Mouse (Mus musculus) stomach, embryonic 16.5 days (tissue): ENCODE data around the gene Krtap19-2. TPM values are rescaled to one million over a fixed set of nuclear protein-coding genes. Genes with fewer than 3 reads are reported as not detected.

Source experiments
- ATAC-seq: fragments of 200-750 bp; cut with Nextera tagmentation; 2 replicates; pipeline ENCODE4 v1.8.0; 2017; ENCODE audit warnings: moderate number of reproducible peaks, moderate TSS enrichment; ENCODE audit not compliant: insufficient read depth, low FRiP score
- H3K27ac ChIP-seq: fragments of 300-500 bp; sonication (generic); 2 replicates; pipeline ENCODE4 v1.5.1; 2014; ENCODE audit warnings: low read length
- H3K27me3 ChIP-seq: fragments of 300-500 bp; sonication (generic); 2 replicates; pipeline ENCODE4 v1.6.1; 2014; ENCODE audit warnings: low read length, control low read depth, mixed read lengths; ENCODE audit not compliant: control insufficient read depth, insufficient read depth
- H3K36me3 ChIP-seq: fragments of 300-500 bp; sonication (generic); 2 replicates; pipeline ENCODE4 v1.6.1; 2014; ENCODE audit warnings: low read length; ENCODE audit not compliant: control insufficient read depth, insufficient read depth
- H3K4me1 ChIP-seq: fragments of 300-500 bp; sonication (generic); 2 replicates; pipeline ENCODE4 v1.6.1; 2014; ENCODE audit warnings: low read length, control low read depth, mixed read lengths; ENCODE audit not compliant: control insufficient read depth, insufficient read depth
- H3K4me2 ChIP-seq: fragments of 300-500 bp; sonication (generic); 2 replicates; pipeline ENCODE4 v1.6.1; 2014; ENCODE audit warnings: low read depth, low read length, mixed read lengths
- H3K4me3 ChIP-seq: fragments of 300-500 bp; sonication (generic); replicated peaks from 2 replicates; pipeline ENCODE4 v1.5.1; 2014; ENCODE audit warnings: mild to moderate bottlenecking, low read length
- H3K9ac ChIP-seq: fragments of 300-500 bp; sonication (generic); 2 replicates; pipeline ENCODE4 v1.6.1; 2014; ENCODE audit warnings: low read length
- H3K9me3 ChIP-seq: fragments of 300-500 bp; sonication (generic); replicated peaks from 2 replicates; pipeline ENCODE4 v1.6.1; 2016; ENCODE audit warnings: low read length, control low read depth; ENCODE audit not compliant: control insufficient read depth
- WGBS: fragments of 180-500 bp; shearing (Covaris S2); extraction: QIAGEN DNeasy Blood & Tissue Kit; methylation state at CpG from one replicate; pipeline ENCODE4 v1.1.7; 2014; 5-methylcytosine and 5-hydroxymethylcytosine counted together
- polyA plus RNA-seq: library from polyadenylated mRNA; unstranded; fragments of >200 nt; fragmentation: Nextera tagmentation; extraction: Ambion mirVana; gene quantifications from 2 replicates; pipeline ENCODE4 v1.2.1, GENCODE M21; 2015

Gene Krtap19-2
- not detected in 2 replicates for polyA plus RNA-seq

DNA sequence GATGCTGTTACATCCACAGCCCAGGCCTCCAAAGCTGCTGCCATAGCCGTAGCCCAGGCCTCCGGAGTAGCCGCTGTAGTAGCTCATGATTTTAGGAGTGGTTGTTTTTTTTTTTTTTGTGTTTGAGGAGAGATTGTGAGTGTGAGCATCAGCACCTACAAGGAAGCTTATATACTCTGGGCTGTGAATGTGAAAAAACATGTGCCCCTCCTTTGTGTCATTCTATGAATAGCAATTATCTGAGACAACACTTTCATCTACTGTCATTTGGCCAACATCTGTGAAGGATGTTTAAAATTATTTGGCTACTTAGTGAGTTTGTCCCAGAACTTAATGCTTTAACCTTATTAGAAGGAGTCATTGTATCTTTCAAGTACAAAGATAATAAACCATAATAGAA is at the start of gene Krtap19-2:
Gene Krtap19-2 (minus strand): TSS at position 101 of the 400 bp plus-strand sequence.
- Histone ChIP-seq H3K27ac (no peak within 1 kb of the TSS), H3K9ac (no peak within 1 kb of the TSS), H3K4me1 (no peaks in the 10 kb centered on the region), H3K4me3 (no peak within 1 kb of the TSS), H3K9me3 (no peaks in the 10 kb centered on the region), H3K27me3 (no peaks in the 10 kb centered on the region), H3K4me2 (no peak within 1 kb of the TSS), H3K36me3 (no peaks in the 10 kb centered on the region)
- no peak for ATAC-seq
- WGBS, result 93% methylated on average over 3 of the region's 3 CpGs

DNA sequence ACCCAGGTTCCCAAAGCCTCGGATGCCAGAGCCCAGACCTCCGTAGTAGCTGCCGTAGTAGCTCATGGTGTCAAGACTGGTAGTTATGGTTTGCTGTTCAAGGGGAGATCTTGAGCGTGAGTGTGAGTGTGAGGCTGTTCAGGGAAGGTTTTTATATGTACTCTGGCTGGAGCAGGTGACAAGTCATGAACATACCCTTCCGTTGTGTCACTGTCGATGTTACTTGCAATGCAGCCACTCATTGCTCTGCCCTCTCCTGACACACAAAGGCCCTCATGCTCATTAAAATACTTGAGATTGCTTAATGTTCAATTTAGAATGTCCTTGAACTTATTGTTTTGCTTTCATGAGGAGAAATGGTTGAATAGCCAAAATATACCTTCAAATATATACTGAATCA is 22.3 kb upstream of the Krtap19-2 start, which contains the start of gene Krtap19-5:
Gene Krtap19-5 (minus strand): TSS at position 101 of the 400 bp plus-strand sequence.
- Histone ChIP-seq H3K9me3 (no peaks in the 10 kb centered on the region), H3K27ac (no peak within 1 kb of the TSS), H3K27me3 (no peaks in the 10 kb centered on the region), H3K9ac (no peak within 1 kb of the TSS), H3K4me1 (no peaks in the 10 kb centered on the region), H3K4me2 (no peak within 1 kb of the TSS), H3K36me3 (no peaks in the 10 kb centered on the region), H3K4me3 (no peak within 1 kb of the TSS)
- ATAC-seq, result no peak
- WGBS, result 91% methylated on average over 6 of the region's 6 CpGs

GRCm38 (mm10) chr16:88886870-88887269 is 12.8 kb upstream of the Krtap19-2 start:
- 81% methylated on average over 6 of the region's 6 CpGs for WGBS
- Histone ChIP-seq H3K27ac (no peak overlapping the region), H3K4me2 (no peak overlapping the region), H3K36me3 (no peaks in the 10 kb centered on the region), H3K4me3 (no peak overlapping the region), H3K27me3 (no peaks in the 10 kb centered on the region), H3K9me3 (no peaks in the 10 kb centered on the region), H3K4me1 (no peaks in the 10 kb centered on the region), H3K9ac (no peak overlapping the region)
- ATAC-seq, result no peak

DNA sequence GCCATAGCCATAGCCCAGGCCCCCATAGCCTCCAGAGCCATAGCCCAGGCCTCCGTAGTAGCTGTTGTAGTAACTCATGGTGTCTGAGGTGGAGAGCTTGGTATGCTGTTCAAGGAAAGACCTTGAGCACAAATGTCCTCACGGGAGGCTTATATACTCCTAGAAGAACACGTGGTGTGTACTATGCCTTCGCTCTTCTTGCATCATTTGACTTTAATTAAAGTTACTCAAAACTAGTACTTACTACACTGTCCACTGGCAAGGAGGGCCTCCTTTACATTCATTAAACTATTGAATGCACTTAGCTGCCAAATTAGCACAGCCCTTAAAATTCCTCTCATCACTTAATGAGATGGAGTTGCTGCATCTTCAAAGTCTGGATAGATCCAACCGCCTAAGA is 10.9 kb upstream of the Krtap19-2 start, which contains the start of gene Krtap19-4:
Gene Krtap19-4 (minus strand): TSS at position 101 of the 400 bp plus-strand sequence.
- Histone ChIP-seq H3K4me1 (no peaks in the 10 kb centered on the region), H3K9ac (no peak within 1 kb of the TSS), H3K36me3 (no peaks in the 10 kb centered on the region), H3K9me3 (no peaks in the 10 kb centered on the region), H3K27ac (no peak within 1 kb of the TSS), H3K4me2 (no peak within 1 kb of the TSS), H3K4me3 (no peak within 1 kb of the TSS), H3K27me3 (no peaks in the 10 kb centered on the region)
- no peak for ATAC-seq
- 91% methylated on average over 5 of the region's 5 CpGs for WGBS

DNA sequence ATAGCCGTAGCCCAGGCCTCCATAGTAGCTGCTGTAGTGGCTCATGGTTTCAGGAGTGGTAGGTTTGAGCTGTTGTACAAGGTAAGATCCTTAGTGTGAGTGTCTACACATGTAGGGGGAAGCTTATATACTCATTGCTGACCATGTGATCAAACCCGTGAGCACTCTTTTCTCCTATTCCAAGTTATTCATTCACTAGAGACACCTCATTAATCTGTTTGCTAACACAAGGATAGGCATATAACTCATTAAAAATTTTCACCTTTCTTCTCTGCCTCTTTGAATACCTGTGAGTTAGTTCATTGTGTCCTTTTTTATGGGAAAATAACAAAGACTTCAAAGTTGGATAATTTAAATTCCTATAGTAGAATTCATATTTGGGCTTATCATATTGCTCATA is 3.9 kb upstream of the Krtap19-2 start, which contains the start of gene Krtap19-3:
Gene Krtap19-3 (minus strand): TSS at position 101 of the 400 bp plus-strand sequence.
- H3K4me2 ChIP-seq, result no peak within 1 kb of the TSS
- WGBS, result 69% methylated on average over 2 of the region's 2 CpGs

DNA sequence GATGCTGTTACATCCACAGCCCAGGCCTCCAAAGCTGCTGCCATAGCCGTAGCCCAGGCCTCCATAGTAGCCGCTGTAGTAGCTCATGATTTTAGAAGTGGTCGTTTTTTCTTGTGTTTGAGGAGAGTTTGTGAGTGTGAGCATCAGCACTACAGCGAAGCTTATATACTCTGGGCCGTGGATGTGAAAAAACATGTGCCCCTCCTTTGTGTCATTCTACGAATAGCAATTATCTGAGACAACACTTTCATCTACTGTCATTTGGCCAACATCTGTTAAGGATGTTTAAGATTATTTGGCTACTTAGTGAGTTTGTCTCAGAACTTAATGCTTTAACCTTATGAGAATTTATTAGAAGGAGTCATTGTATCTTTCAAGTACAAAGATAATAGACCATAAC is 4.8 kb downstream of the Krtap19-2 start, which contains the start of gene Krtap19-1:
Gene Krtap19-1 (minus strand): TSS at position 101 of the 400 bp plus-strand sequence.
- H3K9me3 ChIP-seq, result no peaks in the 10 kb centered on the region
- no peak within 1 kb of the TSS for H3K4me3 ChIP-seq
- H3K4me2 ChIP-seq, result no peak within 1 kb of the TSS
- ATAC-seq, result no peak
- no peaks in the 10 kb centered on the region for H3K4me1 ChIP-seq
- H3K9ac ChIP-seq, result no peak within 1 kb of the TSS
- H3K36me3 ChIP-seq, result no peaks in the 10 kb centered on the region
- 82% methylated on average over 6 of the region's 6 CpGs for WGBS
- no peak within 1 kb of the TSS for H3K27ac ChIP-seq
- no peaks in the 10 kb centered on the region for H3K27me3 ChIP-seq

More for the DNA sequence above, 3.9 kb upstream of the Krtap19-2 start, which contains the start of gene Krtap19-3:
- H3K4me1 ChIP-seq, result no peaks in the 10 kb centered on the region
- H3K9ac ChIP-seq, result no peak within 1 kb of the TSS
- H3K27me3 ChIP-seq, result no peaks in the 10 kb centered on the region
- no peaks in the 10 kb centered on the region for H3K36me3 ChIP-seq
- H3K27ac ChIP-seq, result no peak within 1 kb of the TSS
- no peak within 1 kb of the TSS for H3K4me3 ChIP-seq
- no peaks in the 10 kb centered on the region for H3K9me3 ChIP-seq
- ATAC-seq, result no peak

GRCm38 (mm10) chr16:88864887-88865407 is 9.1 kb downstream of the Krtap19-2 start:
- Histone ChIP-seq H3K9me3 (no peaks in the 10 kb centered on the region), H3K4me3 (no peak overlapping the region), H3K27ac (no peak overlapping the region), H3K9ac (no peak overlapping the region), H3K27me3 (no peaks in the 10 kb centered on the region), H3K36me3 (no peaks in the 10 kb centered on the region), H3K4me2 (no peak overlapping the region), H3K4me1 (no peaks in the 10 kb centered on the region)
- 89% methylated on average over 4 of the region's 4 CpGs for WGBS
- no peak for ATAC-seq

DNA sequence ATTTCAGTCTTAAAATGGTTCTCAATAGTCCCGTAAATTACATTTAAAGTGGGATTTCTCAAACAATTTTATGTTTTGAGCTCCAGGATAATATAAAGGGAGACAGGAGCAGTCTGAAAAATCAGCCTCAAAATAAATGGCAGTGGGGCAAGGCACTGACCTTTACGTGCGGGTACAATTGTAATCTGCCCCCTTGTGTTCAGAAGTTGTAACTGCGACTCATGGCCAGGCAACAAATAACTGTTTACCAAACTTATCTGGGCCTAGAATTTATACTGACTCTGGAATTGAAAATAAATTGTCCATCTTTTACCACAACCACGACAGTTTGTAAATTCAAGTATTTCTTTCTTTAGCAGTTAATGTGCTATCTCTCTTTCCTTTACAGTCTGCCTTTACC is 22.6 kb downstream of the Krtap19-2 start:
- Histone ChIP-seq H3K36me3 (no peaks in the 10 kb centered on the region), H3K4me1 (no peaks in the 10 kb centered on the region), H3K9ac (no peak overlapping the region), H3K4me3 (no peak overlapping the region), H3K27me3 (no peaks in the 10 kb centered on the region), H3K4me2 (no peak overlapping the region), H3K9me3 (no peaks in the 10 kb centered on the region), H3K27ac (no peak overlapping the region)
- WGBS, result 16% methylated on average over 5 of the region's 5 CpGs
- no peak for ATAC-seq

GRCm38 (mm10) chr16:88848558-88848957 is 25.5 kb downstream of the Krtap19-2 start:
- WGBS, result 68% methylated on average over 4 of the region's 4 CpGs
- no peak overlapping the region for H3K27ac ChIP-seq
- H3K4me3 ChIP-seq, result no peak overlapping the region
- H3K4me1 ChIP-seq, result no peaks in the 10 kb centered on the region
- H3K36me3 ChIP-seq, result no peaks in the 10 kb centered on the region
- H3K27me3 ChIP-seq, result no peaks in the 10 kb centered on the region
- H3K9ac ChIP-seq, result no peak overlapping the region
- no peak for ATAC-seq
- no peaks in the 10 kb centered on the region for H3K9me3 ChIP-seq
- H3K4me2 ChIP-seq, result no peak overlapping the region
